Mouse (Mus musculus) liver, embryonic 14 days (tissue): ENCODE data around the gene Cdk9. TPM values are rescaled to one million over a fixed set of nuclear protein-coding genes. Genes with fewer than 3 reads are reported as not detected.

Source experiments
- polyA plus RNA-seq: library from polyadenylated mRNA; depleted of rRNA; stranded (reverse); fragments of >200 nt; gene quantifications from 2 replicates; pipeline ENCODE4 v1.2.3, GENCODE M21; 2012; rRNA removed

Gene Cdk9
- polyA plus RNA-seq, result 52.6 and 57.4 TPM in 2 replicates

DNA sequence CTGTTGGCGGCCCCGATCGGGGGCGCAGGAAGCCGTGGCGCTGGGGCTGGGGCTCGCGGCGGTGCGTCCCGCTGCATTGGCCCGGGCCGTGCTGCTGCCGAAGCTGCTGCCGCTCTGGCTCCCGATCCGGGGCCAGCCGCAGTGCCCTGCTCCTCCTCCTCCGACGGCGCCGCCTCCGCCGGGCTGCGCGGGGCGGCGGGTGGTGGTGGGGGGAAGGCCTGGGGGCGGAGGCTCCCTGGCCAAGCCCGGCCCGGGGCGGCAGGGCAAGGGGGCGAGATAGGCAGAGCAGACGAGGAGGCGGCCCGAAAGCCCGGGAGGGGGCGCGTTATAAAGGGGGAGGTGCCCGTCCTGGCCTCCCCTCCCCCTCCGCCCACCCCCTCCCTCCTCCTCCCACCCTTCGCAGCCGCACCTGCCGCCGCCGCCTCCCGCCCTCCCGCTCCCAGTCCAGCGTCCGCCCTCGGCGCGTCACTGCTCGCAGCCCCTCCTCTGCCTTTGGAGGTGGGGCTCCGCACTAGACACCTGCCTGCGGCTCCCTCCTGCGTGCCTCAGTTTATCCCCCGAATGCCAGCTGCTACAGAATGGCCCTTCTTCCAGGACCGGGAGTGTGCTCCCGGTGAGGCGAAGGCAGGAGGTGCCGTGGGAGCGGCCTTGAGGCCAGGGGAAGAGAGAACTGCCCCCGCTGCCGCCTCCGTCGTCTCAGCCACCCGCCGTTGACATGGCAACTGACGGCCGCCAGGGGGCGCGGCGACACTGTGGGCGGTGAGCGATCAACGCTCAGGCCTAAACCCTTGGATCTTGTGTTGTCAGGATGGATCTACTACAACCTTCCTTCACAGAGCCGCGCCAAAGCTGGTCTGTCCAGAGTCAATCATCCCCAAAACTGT, at the start of gene Cdk9:
TSS of gene Cdk9 (minus strand) at position 143 of the 884 bp plus-strand sequence.

DNA sequence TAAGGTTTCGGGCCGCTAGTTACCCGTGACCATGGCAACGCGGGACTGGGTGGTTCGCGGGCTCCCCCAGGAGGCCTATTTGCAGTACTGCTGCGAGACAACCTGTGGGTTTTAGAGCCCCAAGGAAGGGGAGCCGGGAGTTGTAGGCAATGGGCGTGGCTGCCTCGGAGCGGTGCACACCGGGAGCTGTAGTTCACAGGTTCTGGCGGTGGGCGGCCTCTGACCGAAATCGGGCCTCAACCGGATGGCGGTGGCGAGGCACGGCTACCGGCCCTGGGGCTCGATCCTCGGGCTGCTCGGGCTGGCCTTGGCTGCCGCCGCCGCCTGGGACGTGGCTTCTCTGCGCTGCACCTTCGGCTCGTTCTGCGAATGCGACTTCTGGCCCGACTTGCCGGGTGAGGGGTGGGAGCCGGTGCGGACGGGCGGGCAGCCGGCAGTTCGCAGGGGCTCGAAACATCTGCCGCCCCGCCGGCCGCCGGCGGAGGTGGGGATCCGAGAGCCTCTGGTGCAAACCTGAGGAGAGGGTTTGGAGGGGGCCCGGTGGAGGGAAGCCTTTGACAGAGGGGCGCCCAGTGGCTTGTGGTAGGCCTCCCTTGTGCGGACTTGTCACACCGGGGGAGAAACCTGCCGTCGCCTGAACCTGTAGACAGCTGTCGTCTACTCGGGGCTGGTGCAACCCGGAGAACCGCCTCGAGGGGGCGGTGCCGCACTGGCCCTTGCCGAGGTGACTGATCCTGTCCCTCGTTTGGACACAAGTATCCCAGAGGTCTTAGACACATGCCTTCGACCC, 44.4 kb upstream of the Cdk9 start, which contains the start of gene Tor2a:
TSS of gene Tor2a (plus strand) at position 179 of the 790 bp plus-strand sequence.

DNA sequence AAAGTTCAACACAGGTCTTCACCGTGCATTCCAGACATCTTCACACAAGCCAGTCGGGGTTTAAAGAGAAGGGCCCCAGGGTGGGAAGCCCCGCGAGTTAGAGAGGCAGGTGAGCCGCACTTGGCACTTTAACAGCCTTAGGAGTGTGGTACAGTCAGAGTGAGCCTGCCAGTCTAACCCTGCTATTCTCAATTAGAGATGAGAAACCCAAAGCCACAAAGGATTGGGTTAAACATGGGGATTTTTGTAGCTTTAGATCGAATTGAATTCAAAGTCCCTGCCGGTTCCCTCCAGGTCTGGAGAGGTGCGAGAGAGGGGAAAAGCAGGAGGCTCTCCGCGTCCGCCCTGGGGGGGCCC, 28.0 kb upstream of the Cdk9 start, which contains the start of gene 6330409D20Rik:
TSS of gene 6330409D20Rik (minus strand) at position 101 of the 357 bp plus-strand sequence.

DNA sequence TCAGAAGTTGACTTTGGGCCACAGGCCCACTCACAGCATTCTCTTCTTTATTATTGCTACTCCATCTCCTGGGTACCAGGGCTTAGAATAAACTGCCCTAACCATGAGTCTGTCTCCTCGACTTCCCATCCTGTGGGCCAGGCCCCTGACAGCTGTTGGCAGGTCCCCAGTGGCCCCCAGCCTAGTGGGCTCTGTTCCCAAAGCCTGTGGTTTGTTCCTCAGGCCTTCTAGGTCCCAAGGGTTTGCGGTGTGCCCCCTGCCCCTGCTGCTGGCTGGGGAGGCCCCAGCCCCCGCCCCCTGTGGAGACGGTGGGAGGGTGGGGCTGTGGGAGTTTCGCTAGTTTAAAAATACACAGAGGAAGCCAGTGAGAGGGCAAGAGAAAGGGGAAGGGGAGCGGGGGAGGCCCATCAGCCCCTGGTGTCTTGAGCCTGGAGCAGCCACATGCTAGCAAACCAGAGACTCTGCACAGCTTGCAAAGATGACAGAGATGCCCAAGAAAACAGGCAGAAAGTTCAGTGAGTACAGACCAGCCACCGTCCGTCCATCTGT, 7.9 kb upstream of the Cdk9 start, which contains the start of gene Sh2d3c:
TSS of gene Sh2d3c (plus strand) at position 375 of the 549 bp plus-strand sequence.

DNA sequence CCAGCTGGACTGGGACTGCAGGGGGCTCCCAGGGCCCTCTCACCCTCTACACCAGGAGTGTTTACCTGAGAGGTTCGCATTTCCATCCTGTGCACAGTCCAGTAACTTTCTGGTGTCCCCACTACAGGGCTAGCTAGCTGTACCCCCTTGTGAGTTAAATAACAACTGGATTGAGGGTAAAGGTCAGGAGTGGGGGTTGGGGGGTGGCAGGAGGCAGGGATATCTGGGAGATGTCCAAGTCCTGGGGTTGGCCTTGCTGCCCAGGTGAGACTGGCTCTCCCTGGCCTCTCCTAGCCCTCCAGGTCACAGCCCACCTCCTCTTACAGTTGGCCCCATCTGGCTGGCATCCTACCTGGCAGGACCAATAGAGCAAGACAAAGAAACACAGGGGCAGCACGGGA, 8.9 kb downstream of the Cdk9 start, which contains the start of gene Fpgs:
TSS of gene Fpgs (minus strand) at position 125 of the 401 bp plus-strand sequence.

Other genes with a start within 250 kb of the Cdk9 start
- gene Fam102a, start 177.7 kb downstream of the Cdk9 start, polyA plus RNA-seq, result 0.90 and 0.97 TPM in 2 replicates
- 47.8 and 53.3 TPM in 2 replicates for gene Dpm2, start 142.2 kb downstream of the Cdk9 start, polyA plus RNA-seq
- gene Pip5kl1, start 138.3 kb downstream of the Cdk9 start, polyA plus RNA-seq, result 0.01 and 0.14 TPM in 2 replicates
- gene 9430097D07Rik, start 137.4 kb downstream of the Cdk9 start, polyA plus RNA-seq, result not detected in 2 replicates
- gene St6galnac4, start 126.0 kb downstream of the Cdk9 start, polyA plus RNA-seq, result 5.3 and 5.4 TPM in 2 replicates
- 9.7 and 11.1 TPM in 2 replicates for gene St6galnac6, start 113.4 kb downstream of the Cdk9 start, polyA plus RNA-seq
- gene Ak1, start 91.3 kb downstream of the Cdk9 start, polyA plus RNA-seq, result 0.54 and 1.3 TPM in 2 replicates
- gene Eng, start 66.5 kb downstream of the Cdk9 start, polyA plus RNA-seq, result 11.3 and 14.1 TPM in 2 replicates
- 48.8 and 53.5 TPM in 2 replicates for gene Fpgs, start 8.9 kb downstream of the Cdk9 start, polyA plus RNA-seq
- 3.8 and 4.6 TPM in 2 replicates for gene Sh2d3c, start 8.0 kb upstream of the Cdk9 start, polyA plus RNA-seq
- gene 6330409D20Rik, start 27.9 kb upstream of the Cdk9 start, polyA plus RNA-seq, result 0.06 TPM in 1 of 2 replicates, not detected in the other
- gene Tor2a, start 44.2 kb upstream of the Cdk9 start, polyA plus RNA-seq, result 17.3 and 22.1 TPM in 2 replicates
- 0.21 and 0.23 TPM in 2 replicates for gene Ttc16, start 62.6 kb upstream of the Cdk9 start, polyA plus RNA-seq
- gene Ptrh1, start 62.7 kb upstream of the Cdk9 start, polyA plus RNA-seq, result 1.6 and 1.8 TPM in 2 replicates
- 0.01 TPM in 1 of 2 replicates, not detected in the other for gene Cfap157, start 71.4 kb upstream of the Cdk9 start, polyA plus RNA-seq
- 2.0 TPM in 2 replicates for gene Stxbp1, start 134.2 kb upstream of the Cdk9 start, polyA plus RNA-seq
- 5.8 and 6.0 TPM in 2 replicates for gene Fam129b, start 163.0 kb upstream of the Cdk9 start, polyA plus RNA-seq
- gene Rpl12, start 248.5 kb upstream of the Cdk9 start, polyA plus RNA-seq, result 627 and 656 TPM in 2 replicates
- 2.4 and 2.5 TPM in 2 replicates for gene Lrsam1, start 248.5 kb upstream of the Cdk9 start, polyA plus RNA-seq